Comparison of ENCODE assay signal across 29 mouse cellular contexts in the genomic region with DNA sequence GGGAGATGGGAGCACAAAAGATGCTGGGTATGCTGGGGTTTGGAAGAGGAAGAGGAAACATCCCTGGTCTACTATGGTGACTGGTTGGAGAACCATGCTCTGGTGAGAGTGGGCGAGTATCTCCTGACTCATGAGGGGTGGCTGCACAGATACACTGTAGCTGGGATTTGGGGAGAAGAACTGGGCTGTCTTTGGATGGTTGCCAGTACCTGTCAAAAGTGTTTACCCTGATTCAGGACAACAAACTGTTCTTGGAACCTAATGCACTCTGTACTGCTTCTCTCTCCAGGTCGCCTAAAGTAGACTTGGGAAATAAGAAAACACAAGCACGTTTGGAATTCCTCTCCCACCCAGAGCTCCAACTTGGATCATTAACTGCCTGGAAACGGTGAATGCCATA. TPM values are rescaled to one million over a fixed set of nuclear protein-coding genes. Genes with fewer than 3 reads are reported as not detected.
DNase-seq lines count a peak whose midpoint lies in the region; ATAC-seq and TF ChIP-seq lines count a peak whose summit lies in the region.
"Had no signal": no experiment of that assay in that cellular context is flagged by ENCODE, and none has a peak within 500 bp of the region (broad histone marks: within the 10 kb centered on the region; RNA-seq: fewer than 3 reads in every experiment).

No protein-coding gene starts in this region.

- H3K27me3 ChIP-seq in midbrain, postnatal 0 days (ENCODE audit: insufficient read depth, low read length) = no peaks in the 10 kb centered on the region
- no peaks in the 10 kb centered on the region for H3K27me3 ChIP-seq in midbrain, embryonic 14.5 days (ENCODE audit: control insufficient read depth, insufficient read depth, low read length)
- H3K27me3 ChIP-seq: forebrain, embryonic 13.5 days; hindbrain, embryonic 13.5 days; intestine, embryonic 15.5 days had no signal

- no peaks in the 10 kb centered on the region for H3K36me3 ChIP-seq in midbrain, postnatal 0 days (ENCODE audit: insufficient read depth, low read length)
- H3K36me3 ChIP-seq in midbrain, embryonic 14.5 days (ENCODE audit: control insufficient read depth, insufficient read depth, low read length) = no peaks in the 10 kb centered on the region
- H3K36me3 ChIP-seq: forebrain, embryonic 10.5 days; hindbrain, embryonic 10.5 days; hindbrain, embryonic 13.5 days; intestine, embryonic 15.5 days had no signal

- H3K4me1 ChIP-seq in midbrain, postnatal 0 days (ENCODE audit: insufficient read depth, low read length) = no peaks in the 10 kb centered on the region
- H3K4me1 ChIP-seq in midbrain, embryonic 14.5 days (ENCODE audit: control insufficient read depth, insufficient read depth, low read length) = no peaks in the 10 kb centered on the region
- H3K4me1 ChIP-seq: forebrain, embryonic 10.5 days; forebrain, embryonic 13.5 days; hindbrain, embryonic 10.5 days; hindbrain, embryonic 13.5 days; intestine, embryonic 15.5 days had no signal

- TF ChIP-seq CTCF in midbrain, postnatal 0 days (IDR thresholded peaks at IDR 0.05) = no peak

- H3K9me3 ChIP-seq in midbrain, postnatal 0 days (ENCODE audit: low read length) = no peaks in the 10 kb centered on the region
- no peaks in the 10 kb centered on the region for H3K9me3 ChIP-seq in midbrain, embryonic 14.5 days (ENCODE audit: control insufficient read depth, low read length)
- H3K9me3 ChIP-seq: forebrain, embryonic 13.5 days; hindbrain, embryonic 10.5 days; hindbrain, embryonic 13.5 days; intestine, embryonic 15.5 days had no signal

- no peak overlapping the region for H3K27ac ChIP-seq in midbrain, postnatal 0 days (ENCODE audit: low read depth, low read length)
- H3K27ac ChIP-seq in midbrain, embryonic 14.5 days (replicated peaks; ENCODE audit: low read depth, low read length) = no peak overlapping the region
- H3K27ac ChIP-seq: forebrain, embryonic 10.5 days; forebrain, embryonic 13.5 days; hindbrain, embryonic 10.5 days; hindbrain, embryonic 13.5 days; intestine, embryonic 15.5 days had no signal

- 78% methylated on average over 4 of the region's 4 CpGs for WGBS in midbrain, postnatal 0 days
- WGBS in midbrain, embryonic 14.5 days = 87% methylated on average over 4 of the region's 4 CpGs

- peak; percentile 3 for DNase-seq in midbrain, postnatal 0 days (ENCODE audit: low spot score)
- DNase-seq in midbrain, embryonic 14.5 days = no peak
- DNase-seq in MN1 (ENCODE audit: low spot score) = peak; percentile 6
- DNase-seq in NIH3T3 (ENCODE audit: low read depth) = peak; percentile 44
- DNase-seq in layer of hippocampus, adult 18-20 months (ENCODE audit: low spot score in 2 of 2) = no peak
- DNase-seq in lung, postnatal 14 days = no peak
- DNase-seq: adrenal gland, adult 8-10 months; adrenal gland, postnatal 25 days; cerebellum, adult 18-20 months; cerebellum, adult 9-10 months; cerebellum, postnatal 14 days; gastrocnemius, postnatal 14 days; heart, adult 18-20 months; heart, postnatal 36 days had no signal

- ATAC-seq in midbrain, postnatal 0 days (ENCODE audit: low FRiP score) = no peak
- no peak for ATAC-seq in midbrain, embryonic 14.5 days (ENCODE audit: low FRiP score, low TSS enrichment)
- ATAC-seq: activated CD4-positive, CD25-positive, alpha-beta regulatory T cell, adult 4 months; forebrain, embryonic 13.5 days; forebrain, embryonic 16.5 days; hindbrain, embryonic 16.5 days; intestine, embryonic 15.5 days had no signal

- H3K4me3 ChIP-seq in midbrain, postnatal 0 days (ENCODE audit: low read depth, low read length) = no peak overlapping the region
- no peak overlapping the region for H3K4me3 ChIP-seq in midbrain, embryonic 14.5 days (replicated peaks; ENCODE audit: low read depth, low read length)
- H3K4me3 ChIP-seq: forebrain, embryonic 10.5 days; forebrain, embryonic 13.5 days; hindbrain, embryonic 10.5 days; hindbrain, embryonic 13.5 days; intestine, embryonic 15.5 days had no signal

- no peak overlapping the region for H3K9ac ChIP-seq in midbrain, postnatal 0 days (replicated peaks; ENCODE audit: low read length, poor library complexity, severe bottlenecking)
- no peak overlapping the region for H3K9ac ChIP-seq in midbrain, embryonic 14.5 days (replicated peaks; ENCODE audit: low read length)
- H3K9ac ChIP-seq: forebrain, embryonic 13.5 days; hindbrain, embryonic 13.5 days; intestine, embryonic 15.5 days had no signal

- no peak overlapping the region for H3K4me2 ChIP-seq in midbrain, postnatal 0 days (ENCODE audit: low read depth, low read length, poor library complexity, severe bottlenecking)
- H3K4me2 ChIP-seq in midbrain, embryonic 14.5 days (ENCODE audit: low read length) = no peak overlapping the region
- H3K4me2 ChIP-seq: forebrain, embryonic 13.5 days; hindbrain, embryonic 13.5 days; intestine, embryonic 15.5 days had no signal

RNA-seq across cellular contexts. Expression of gene Prune2, which starts 31.4 kb away (rescaled TPM):
- 12.1 and 14.3 TPM in 2 replicates for total RNA-seq in midbrain, postnatal 0 days (2014; rRNA removed)
- polyA plus RNA-seq in midbrain, postnatal 0 days (2015; fragmentation: Nextera tagmentation; extraction: Ambion mirVana) = 10.8 and 12.0 TPM in 2 replicates
- 7.7 and 8.1 TPM in 2 replicates for polyA plus RNA-seq in midbrain, embryonic 14.5 days (2014; fragmentation: Nextera tagmentation; extraction: Ambion mirVana)
- 10 to 100 TPM; 70.0 to 80.0 TPM for total RNA-seq in layer of hippocampus, adult 18-20 months (2021)

RNA-seq across cellular contexts. Expression of gene Foxb2, which starts 50.9 kb away (rescaled TPM):
- 0.28 TPM in 1 of 2 replicates, not detected in the other for total RNA-seq in midbrain, postnatal 0 days (2014; rRNA removed)
- polyA plus RNA-seq in midbrain, postnatal 0 days (2015; fragmentation: Nextera tagmentation; extraction: Ambion mirVana) = 0.26 and 0.47 TPM in 2 replicates
- not detected in 2 replicates for polyA plus RNA-seq in midbrain, embryonic 14.5 days (2014; fragmentation: Nextera tagmentation; extraction: Ambion mirVana)
- total RNA-seq in layer of hippocampus, adult 18-20 months (2021) = not detected
- total RNA-seq: adrenal gland, adult 8-10 months; adrenal gland, postnatal 25 days; ES-E14; gastrocnemius, adult 18-20 months; gastrocnemius, postnatal 14 days; gastrocnemius, postnatal 4 days; heart, adult 18-20 months; heart, postnatal 36 days had no signal
- polyA plus RNA-seq: activated CD4-positive, CD25-positive, alpha-beta regulatory T cell, adult 4 months; embryonic facial prominence, embryonic 11.5 days; embryonic facial prominence, embryonic 14.5 days; heart, embryonic 14.5 days; heart, postnatal 0 days; intestine, embryonic 15.5 days had no signal

Comparison
In these comparisons a context has a peak if more than half of its experiments do, and no peak if none do; other contexts are left out.
1. DNase-seq: peak in midbrain, postnatal 0 days (single experiment), MN1 (single experiment) and NIH3T3 (single experiment); none in midbrain, embryonic 14.5 days (single experiment), layer of hippocampus, adult 18-20 months (0 of 2) and lung, postnatal 14 days (single experiment).